In the genomic region with DNA sequence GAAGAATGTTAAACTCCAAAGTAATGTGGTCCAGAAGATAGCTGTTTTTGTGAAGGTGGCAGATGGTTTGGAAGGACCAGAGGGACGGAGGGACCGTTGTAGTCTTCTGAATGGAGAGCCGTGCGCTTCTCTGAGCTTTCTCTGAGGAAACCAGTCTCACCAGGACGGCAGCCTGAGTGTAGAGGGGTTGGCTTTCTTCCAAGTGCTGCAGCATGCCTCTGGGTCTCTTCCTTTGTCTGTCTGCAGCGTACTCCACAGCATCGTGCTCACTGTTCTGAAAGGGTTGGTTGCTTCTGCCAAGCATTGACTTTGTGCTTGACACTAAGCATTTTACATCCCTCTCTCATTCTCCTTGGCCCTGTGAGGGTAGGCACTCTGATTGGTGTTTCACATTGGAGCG, we compare ENCODE assay signal across 8 mouse cellular contexts. TPM values are rescaled to one million over a fixed set of nuclear protein-coding genes. Genes with fewer than 3 reads are reported as not detected.
DNase-seq lines count a peak whose midpoint lies in the region; ATAC-seq and TF ChIP-seq lines count a peak whose summit lies in the region.

No protein-coding gene starts in this region.

- TF ChIP-seq CTCF in brain, embryonic 14.5 days (IDR thresholded peaks at IDR 0.05; ENCODE audit: borderline replicate concordance, extremely low read depth, insufficient read depth, insufficient read length), result no peak

- H3K27me3 ChIP-seq in kidney, embryonic 14.5 days (ENCODE audit: control insufficient read depth, insufficient read depth, low read length), result no peaks in the 10 kb centered on the region
- H3K27me3 ChIP-seq in forebrain, embryonic 15.5 days, result no peaks in the 10 kb centered on the region

- peak overlapping the region; percentile 14; the same call in 1 of the 2 replicates for H3K27ac ChIP-seq in kidney, embryonic 14.5 days (ENCODE audit: low read depth, low read length)
- peak overlapping the region; percentile 99 for H3K27ac ChIP-seq in forebrain, embryonic 15.5 days (replicated peaks)

- 62% methylated on average over 8 of the region's 8 CpGs for WGBS in kidney, embryonic 14.5 days
- 11% methylated on average over 8 of the region's 8 CpGs for WGBS in forebrain, embryonic 15.5 days

- ATAC-seq in kidney, embryonic 14.5 days (ENCODE audit: low FRiP score, low TSS enrichment), result no peak
- peak; percentile 27; the same call in 1 of the 2 replicates for ATAC-seq in forebrain, embryonic 15.5 days (replicated peaks)
- ATAC-seq in frontal cortex, adult (ENCODE audit: low TSS enrichment), result no peak

- no peak for TF ChIP-seq POLR2A in brain, embryonic 14.5 days (IDR thresholded peaks at IDR 0.05; ENCODE audit: borderline replicate concordance, extremely low read depth, insufficient read depth, insufficient read length, poor library complexity, severe bottlenecking)

- peaks cover 50% of the 10 kb centered on the region for H3K36me3 ChIP-seq in kidney, embryonic 14.5 days (ENCODE audit: control insufficient read depth, insufficient read depth, low read length)
- peaks cover 34% of the 10 kb centered on the region for H3K36me3 ChIP-seq in forebrain, embryonic 15.5 days

- H3K4me1 ChIP-seq in kidney, embryonic 14.5 days (ENCODE audit: control insufficient read depth, insufficient read depth, low read length), result peaks cover 22% of the 10 kb centered on the region
- H3K4me1 ChIP-seq in forebrain, embryonic 15.5 days, result peaks cover 45% of the 10 kb centered on the region

- no peak for DNase-seq in kidney, adult 11 months
- peak; percentile 94 for DNase-seq in brain, embryonic 14.5 days (ENCODE audit: low read depth)
- peak; percentile 28 to 34 for DNase-seq in left cerebral cortex, adult 18-20 months (ENCODE audit: low spot score in 2 of 2)
- DNase-seq in naive thymus-derived CD4-positive, alpha-beta T cell, adult 2 months (ENCODE audit: low read depth), result peak; percentile 75
- no peak for DNase-seq in B cell, adult 2 months

- peak overlapping the region; percentile 25; the same call in 1 of the 2 replicates for H3K9ac ChIP-seq in kidney, embryonic 14.5 days (ENCODE audit: low read depth, low read length)
- H3K9ac ChIP-seq in forebrain, embryonic 15.5 days (replicated peaks), result peak overlapping the region; percentile 89

- H3K4me3 ChIP-seq in kidney, embryonic 14.5 days (ENCODE audit: low read length), result peak overlapping the region; percentile 82; the same call in 1 of the 2 replicates
- H3K4me3 ChIP-seq in forebrain, embryonic 15.5 days, result peak overlapping the region; percentile 85

- H3K4me2 ChIP-seq in kidney, embryonic 14.5 days (replicated peaks; ENCODE audit: low read depth, low read length), result peak overlapping the region; percentile 75
- H3K4me2 ChIP-seq in forebrain, embryonic 15.5 days (replicated peaks), result peak overlapping the region; percentile 61

- no peaks in the 10 kb centered on the region for H3K9me3 ChIP-seq in kidney, embryonic 14.5 days (ENCODE audit: control insufficient read depth, low read length)
- H3K9me3 ChIP-seq in forebrain, embryonic 15.5 days, result no peaks in the 10 kb centered on the region

RNA-seq across cellular contexts. Expression of a gene that starts 1.3 kb away (rescaled TPM):
- polyA plus RNA-seq in kidney, embryonic 14.5 days (2014; fragmentation: Nextera tagmentation; extraction: Ambion mirVana), result 50.6 and 68.1 TPM in 2 replicates
- 45.4 and 50.8 TPM in 2 replicates for polyA plus RNA-seq in brain, embryonic 14.5 days (2012; rRNA removed)
- 44.2 and 45.1 TPM in 2 replicates for polyA plus RNA-seq in forebrain, embryonic 15.5 days (2015; fragmentation: Nextera tagmentation; extraction: Ambion mirVana)
- total RNA-seq in left cerebral cortex, adult 18-20 months (2021), result 10 to 100 TPM; 28.5 to 30.6 TPM

RNA-seq across cellular contexts. Expression of a gene that starts 2.7 kb away (rescaled TPM):
- polyA plus RNA-seq in kidney, embryonic 14.5 days (2014; fragmentation: Nextera tagmentation; extraction: Ambion mirVana), result 30.1 and 59.9 TPM in 2 replicates
- polyA plus RNA-seq in brain, embryonic 14.5 days (2012; rRNA removed), result 91.1 and 96.5 TPM in 2 replicates
- polyA plus RNA-seq in forebrain, embryonic 15.5 days (2015; fragmentation: Nextera tagmentation; extraction: Ambion mirVana), result 90.6 and 94.0 TPM in 2 replicates
- total RNA-seq in left cerebral cortex, adult 18-20 months (2021), result 10 to 100 TPM; 71.0 to 71.7 TPM

RNA-seq across cellular contexts. Expression of a gene that starts 26.0 kb away (rescaled TPM):
- 1.1 and 1.7 TPM in 2 replicates for polyA plus RNA-seq in kidney, embryonic 14.5 days (2014; fragmentation: Nextera tagmentation; extraction: Ambion mirVana)
- polyA plus RNA-seq in brain, embryonic 14.5 days (2012; rRNA removed), result 0.30 and 0.40 TPM in 2 replicates
- 0.33 and 0.99 TPM in 2 replicates for polyA plus RNA-seq in forebrain, embryonic 15.5 days (2015; fragmentation: Nextera tagmentation; extraction: Ambion mirVana)
- 1 to 10 TPM in 1 of 2 experiments, under 1 TPM in 1; 0.91 to 1.1 TPM for total RNA-seq in left cerebral cortex, adult 18-20 months (2021)

RNA-seq across cellular contexts. Expression of a gene that starts 51.5 kb away (rescaled TPM):
- polyA plus RNA-seq in kidney, embryonic 14.5 days (2014; fragmentation: Nextera tagmentation; extraction: Ambion mirVana), result 17.9 and 23.9 TPM in 2 replicates
- polyA plus RNA-seq in brain, embryonic 14.5 days (2012; rRNA removed), result 9.1 and 11.0 TPM in 2 replicates
- 5.9 and 6.2 TPM in 2 replicates for polyA plus RNA-seq in forebrain, embryonic 15.5 days (2015; fragmentation: Nextera tagmentation; extraction: Ambion mirVana)
- 10 to 100 TPM; 12.8 to 15.7 TPM for total RNA-seq in left cerebral cortex, adult 18-20 months (2021)

RNA-seq across cellular contexts. Expression of a gene that starts 55.5 kb away (rescaled TPM):
- polyA plus RNA-seq in kidney, embryonic 14.5 days (2014; fragmentation: Nextera tagmentation; extraction: Ambion mirVana), result 0.11 and 0.28 TPM in 2 replicates
- polyA plus RNA-seq in brain, embryonic 14.5 days (2012; rRNA removed), result 0.15 and 0.18 TPM in 2 replicates
- polyA plus RNA-seq in forebrain, embryonic 15.5 days (2015; fragmentation: Nextera tagmentation; extraction: Ambion mirVana), result not detected in 2 replicates
- total RNA-seq in left cerebral cortex, adult 18-20 months (2021), result under 1 TPM in 1 of 2 experiments, not detected in 1; 0.30 TPM

Comparison
In these comparisons a context has a peak if more than half of its experiments do, and no peak if none do; other contexts are left out.
1. DNase-seq: peak in brain, embryonic 14.5 days (single experiment), left cerebral cortex, adult 18-20 months (2 of 2) and naive thymus-derived CD4-positive, alpha-beta T cell, adult 2 months (single experiment); none in kidney, adult 11 months (single experiment) and B cell, adult 2 months (0 of 2).